9 mouse cellular contexts compared by ENCODE assay signal in genomic region chr3:52685434-52686181, GRCm38 (mm10).
DNase-seq lines count a peak whose midpoint lies in the region; ATAC-seq and TF ChIP-seq lines count a peak whose summit lies in the region.
"Had no signal": no experiment of that assay in that cellular context is flagged by ENCODE, and none has a peak within 500 bp of the region (broad histone marks: within the 10 kb centered on the region; RNA-seq: fewer than 3 reads in every experiment).

No protein-coding gene starts in this region.

- intact Hi-C loops in left cerebral cortex, adult 2 months (cut with DNase I), result loop anchor here (1.0 to 2.0 kb wide), 2 partner anchors 17 to 175 kb away; no protein-coding TSS in a partner anchor
- intact Hi-C loops in left cerebral cortex, postnatal 4 days (cut with DNase I), result no loop called here

- H3K4me3 ChIP-seq in left cerebral cortex, adult 2 months, result no peak overlapping the region
- no peak overlapping the region for H3K4me3 ChIP-seq in embryonic facial prominence, embryonic 14.5 days (ENCODE audit: low read depth, low read length)
- no peak overlapping the region for H3K4me3 ChIP-seq in hindbrain, embryonic 16.5 days (ENCODE audit: low read length)
- no peak overlapping the region for H3K4me3 ChIP-seq in midbrain, embryonic 16.5 days (ENCODE audit: low read depth, low read length)

- no peaks in the 10 kb centered on the region for H3K27me3 ChIP-seq in embryonic facial prominence, embryonic 14.5 days (replicated peaks; ENCODE audit: control insufficient read depth, insufficient read depth, low read length)
- peaks cover 10% of the 10 kb centered on the region; the same call in 1 of the 2 replicates for H3K27me3 ChIP-seq in hindbrain, embryonic 16.5 days (replicated peaks; ENCODE audit: control insufficient read depth, insufficient read depth, low read length)
- no peaks in the 10 kb centered on the region for H3K27me3 ChIP-seq in midbrain, embryonic 16.5 days (ENCODE audit: control insufficient read depth, insufficient read depth, low read depth, low read length)

- H3K9me3 ChIP-seq in embryonic facial prominence, embryonic 14.5 days (ENCODE audit: control insufficient read depth, low read length), result no peaks in the 10 kb centered on the region
- H3K9me3 ChIP-seq in hindbrain, embryonic 16.5 days (ENCODE audit: control insufficient read depth, low read length), result no peaks in the 10 kb centered on the region
- no peaks in the 10 kb centered on the region for H3K9me3 ChIP-seq in midbrain, embryonic 16.5 days (replicated peaks; ENCODE audit: control insufficient read depth, low read length, poor library complexity, severe bottlenecking)

- H3K4me2 ChIP-seq in embryonic facial prominence, embryonic 14.5 days (ENCODE audit: low read depth, low read length), result no peak overlapping the region
- no peak overlapping the region for H3K4me2 ChIP-seq in hindbrain, embryonic 16.5 days (ENCODE audit: low read length)
- no peak overlapping the region for H3K4me2 ChIP-seq in midbrain, embryonic 16.5 days (ENCODE audit: low read length)
- H3K4me2 ChIP-seq: liver, embryonic 11.5 days had no signal

- H3K27ac ChIP-seq in left cerebral cortex, adult 2 months, result no peak overlapping the region; the same call in 1 of the 2 replicates
- no peak overlapping the region; the same call in 1 of the 2 replicates for H3K27ac ChIP-seq in embryonic facial prominence, embryonic 14.5 days (replicated peaks; ENCODE audit: low read depth, low read length)
- no peak overlapping the region for H3K27ac ChIP-seq in hindbrain, embryonic 16.5 days (ENCODE audit: low read depth, low read length)
- H3K27ac ChIP-seq in midbrain, embryonic 16.5 days (ENCODE audit: low read length), result no peak overlapping the region

- no peak for ATAC-seq in embryonic facial prominence, embryonic 14.5 days (ENCODE audit: low read depth)
- ATAC-seq in hindbrain, embryonic 16.5 days, result no peak
- no peak for ATAC-seq in midbrain, embryonic 16.5 days

- H3K4me1 ChIP-seq in embryonic facial prominence, embryonic 14.5 days (ENCODE audit: control insufficient read depth, insufficient read depth, low read length), result peaks cover 12% of the 10 kb centered on the region
- no peaks in the 10 kb centered on the region; the same call in 1 of the 2 replicates for H3K4me1 ChIP-seq in hindbrain, embryonic 16.5 days (ENCODE audit: control insufficient read depth, insufficient read depth, low read depth, low read length)
- H3K4me1 ChIP-seq in midbrain, embryonic 16.5 days (ENCODE audit: control insufficient read depth, insufficient read depth, low read length), result no peaks in the 10 kb centered on the region

- WGBS in embryonic facial prominence, embryonic 14.5 days, result 57% methylated on average over 9 of the region's 9 CpGs
- 42% methylated on average over 9 of the region's 9 CpGs for WGBS in hindbrain, embryonic 16.5 days
- WGBS in midbrain, embryonic 16.5 days, result 69% methylated on average over 9 of the region's 9 CpGs

- peak; percentile 28 to 41 for DNase-seq in left cerebral cortex, adult 2 months (ENCODE audit: extremely low spot score in 1 of 2, low spot score in 2 of 2)
- no peak for DNase-seq in left cerebral cortex, postnatal 4 days
- DNase-seq in embryonic facial prominence, embryonic 14.5 days (ENCODE audit: low spot score), result peak; percentile 81
- peak; percentile 72 for DNase-seq in kidney, postnatal 14 days
- peak; percentile 76 for DNase-seq in skeletal muscle tissue, adult 2 months (ENCODE audit: low read depth, low spot score)
- no peak for DNase-seq in testis, postnatal 10 days (ENCODE audit: low spot score)

- no peaks in the 10 kb centered on the region for H3K36me3 ChIP-seq in embryonic facial prominence, embryonic 14.5 days (ENCODE audit: control insufficient read depth, insufficient read depth, low read length)
- no peaks in the 10 kb centered on the region for H3K36me3 ChIP-seq in hindbrain, embryonic 16.5 days (ENCODE audit: control insufficient read depth, insufficient read depth, low read length)
- no peaks in the 10 kb centered on the region for H3K36me3 ChIP-seq in midbrain, embryonic 16.5 days (ENCODE audit: control insufficient read depth, insufficient read depth, low read length)

- H3K9ac ChIP-seq in embryonic facial prominence, embryonic 14.5 days (ENCODE audit: low read depth, low read length), result no peak overlapping the region
- H3K9ac ChIP-seq in hindbrain, embryonic 16.5 days (ENCODE audit: low read depth, low read length), result no peak overlapping the region
- no peak overlapping the region for H3K9ac ChIP-seq in midbrain, embryonic 16.5 days (ENCODE audit: low read depth, low read length)

- no peak for TF ChIP-seq CTCF in left cerebral cortex, adult 2 months (IDR thresholded peaks at IDR 0.05)

Comparison
In these comparisons a context has a peak if more than half of its experiments do, and no peak if none do; other contexts are left out.
1. DNase-seq: peak in left cerebral cortex, adult 2 months (2 of 2), embryonic facial prominence, embryonic 14.5 days (single experiment), kidney, postnatal 14 days (single experiment) and skeletal muscle tissue, adult 2 months (single experiment); none in left cerebral cortex, postnatal 4 days (single experiment) and testis, postnatal 10 days (single experiment).